Mouse (Mus musculus) megakaryocyte progenitor cell, adult 5-6 weeks (primary cell): ENCODE data around the gene Minpp1. TPM values are rescaled to one million over a fixed set of nuclear protein-coding genes. Genes with fewer than 3 reads are reported as not detected.

ENCODE experiments used
- total RNA-seq, 2 experiments: library from RNA; stranded (forward) in 1 of 2; stranded (reverse) in 1 of 2; fragments of 157-497, 149-512 nt in 1 of 2; fragments of 200-1000 nt in 1 of 2; gene quantifications; 2 replicates each; pipeline versions ENCODE4 v1.2.3 to v1.2.4; 2015 to 2017

Minpp1 gene
- total RNA-seq, 2 experiments from 2014 or later: 45.6 to 67.6 TPM

Other genes with a start within 250 kb of the Minpp1 start
- 15.9 and 24.8 TPM in 2 replicates for gene Sgms1, start 96.1 kb upstream of the Minpp1 start, total RNA-seq (2015)
- gene Sgms1, start 96.1 kb upstream of the Minpp1 start, total RNA-seq (2017): 16.4 and 21.5 TPM in 2 replicates
- gene Rpl9-ps6, start 19.2 kb upstream of the Minpp1 start, total RNA-seq (2015): 253 and 285 TPM in 2 replicates
- gene Rpl9-ps6, start 19.2 kb upstream of the Minpp1 start, total RNA-seq (2017): 104 and 124 TPM in 2 replicates
- gene Papss2, start 110.0 kb downstream of the Minpp1 start, total RNA-seq (2015): 48.6 and 61.3 TPM in 2 replicates
- 24.0 and 24.2 TPM in 2 replicates for gene Papss2, start 110.0 kb downstream of the Minpp1 start, total RNA-seq (2017)